Mouse (Mus musculus): Measurements from ENCODE around the gene Reep1. TPM values are rescaled to one million over a fixed set of nuclear protein-coding genes. Genes with fewer than 3 reads are reported as not detected.

Gene Reep1
- polyA plus RNA-seq, 1 experiment from 2014 or later, result 6.7 TPM

DNA sequence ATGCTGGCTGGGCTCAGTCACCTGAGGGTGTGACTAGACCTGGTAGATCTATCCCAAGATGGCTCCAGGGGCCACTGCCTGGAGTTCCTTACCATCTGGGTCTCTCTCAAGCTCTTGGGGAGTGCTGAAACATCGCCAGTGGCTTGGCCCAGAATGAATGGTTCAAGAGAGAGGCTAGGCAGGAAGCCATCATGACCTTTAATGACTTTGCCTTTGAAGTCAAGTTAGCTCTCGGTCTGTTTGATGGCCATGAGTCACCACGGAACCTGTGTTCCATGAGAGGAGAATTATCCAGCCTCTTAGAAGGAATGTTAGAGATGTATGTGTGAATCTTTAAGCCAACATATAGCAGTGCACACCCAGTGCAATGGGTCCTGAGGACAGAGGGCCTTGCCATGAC, 92.0 kb downstream of the Reep1 start:
- DNase-seq (ENCODE audit: low spot score) (no peak), ATAC-seq (ENCODE audit: low FRiP score, low TSS enrichment) (no peak)
- Histone ChIP-seq H3K4me2 (replicated peaks; ENCODE audit: low read depth) (no peak overlapping the region), H3K36me3 (ENCODE audit: control insufficient read depth, insufficient read depth, low read length) (no peaks in the 10 kb centered on the region), H3K4me3 (ENCODE audit: low read depth, low read length) (no peak overlapping the region), H3K4me1 (replicated peaks; ENCODE audit: control insufficient read depth, insufficient read depth) (no peaks in the 10 kb centered on the region), H3K27ac (replicated peaks) (no peak overlapping the region), H3K27me3 (ENCODE audit: control insufficient read depth, insufficient read depth, low read length) (no peaks in the 10 kb centered on the region), H3K9me3 (ENCODE audit: control insufficient read depth, low read length) (no peaks in the 10 kb centered on the region), H3K9ac (ENCODE audit: low read length) (no peak overlapping the region)
- WGBS, result 60% methylated on average over 3 of the region's 3 CpGs
- TF ChIP-seq EP300 (optimal IDR thresholded peaks at IDR 0.05), result no peak
- TF ChIP-seq CTCF (IDR thresholded peaks at IDR 0.05; ENCODE audit: low read depth), result no peak

GRCm38 (mm10) chr6:71801011-71801713, 93.8 kb downstream of the Reep1 start:
- H3K4me1 ChIP-seq (replicated peaks; ENCODE audit: control insufficient read depth, insufficient read depth), result no peaks in the 10 kb centered on the region
- no peak overlapping the region for H3K27ac ChIP-seq (replicated peaks)
- WGBS, result 65% methylated on average over 7 of the region's 7 CpGs
- no peak overlapping the region for H3K9ac ChIP-seq (ENCODE audit: low read length)
- H3K9me3 ChIP-seq (ENCODE audit: control insufficient read depth, low read length), result no peaks in the 10 kb centered on the region
- no peaks in the 10 kb centered on the region for H3K27me3 ChIP-seq (ENCODE audit: control insufficient read depth, insufficient read depth, low read length)
- ATAC-seq (ENCODE audit: low FRiP score, low TSS enrichment), result no peak
- H3K4me3 ChIP-seq (ENCODE audit: low read depth, low read length), result no peak overlapping the region
- H3K4me2 ChIP-seq (replicated peaks; ENCODE audit: low read depth), result no peak overlapping the region
- no peaks in the 10 kb centered on the region for H3K36me3 ChIP-seq (ENCODE audit: control insufficient read depth, insufficient read depth, low read length)
- TF ChIP-seq CTCF (IDR thresholded peaks at IDR 0.05; ENCODE audit: low read depth), result no peak
- no peak for TF ChIP-seq EP300 (optimal IDR thresholded peaks at IDR 0.05)
- no peak for DNase-seq (ENCODE audit: low spot score)

GRCm38 (mm10) chr6:71801714-71802094, 94.3 kb downstream of the Reep1 start:
- H3K4me2 ChIP-seq (replicated peaks; ENCODE audit: low read depth), result no peak overlapping the region
- no peak overlapping the region for H3K4me3 ChIP-seq (ENCODE audit: low read depth, low read length)
- H3K27me3 ChIP-seq (ENCODE audit: control insufficient read depth, insufficient read depth, low read length), result no peaks in the 10 kb centered on the region
- no peaks in the 10 kb centered on the region for H3K4me1 ChIP-seq (replicated peaks; ENCODE audit: control insufficient read depth, insufficient read depth)
- no peak overlapping the region for H3K27ac ChIP-seq (replicated peaks)
- TF ChIP-seq EP300 (optimal IDR thresholded peaks at IDR 0.05) (no peak), CTCF (IDR thresholded peaks at IDR 0.05; ENCODE audit: low read depth) (no peak)
- 71% methylated on average over 10 of the region's 10 CpGs for WGBS
- no peaks in the 10 kb centered on the region for H3K36me3 ChIP-seq (ENCODE audit: control insufficient read depth, insufficient read depth, low read length)
- DNase-seq (ENCODE audit: low spot score), result no peak
- no peak for ATAC-seq (ENCODE audit: low FRiP score, low TSS enrichment)
- no peaks in the 10 kb centered on the region for H3K9me3 ChIP-seq (ENCODE audit: control insufficient read depth, low read length)
- H3K9ac ChIP-seq (ENCODE audit: low read length), result no peak overlapping the region

- no peak for DNase-seq (ENCODE audit: low spot score)
- no peak overlapping the region for H3K27ac ChIP-seq (replicated peaks)
- H3K4me2 ChIP-seq (replicated peaks; ENCODE audit: low read depth), result no peak overlapping the region
- H3K9me3 ChIP-seq (ENCODE audit: control insufficient read depth, low read length), result no peaks in the 10 kb centered on the region
- H3K4me1 ChIP-seq (replicated peaks; ENCODE audit: control insufficient read depth, insufficient read depth), result no peaks in the 10 kb centered on the region
- no peaks in the 10 kb centered on the region for H3K27me3 ChIP-seq (ENCODE audit: control insufficient read depth, insufficient read depth, low read length)
- no peak overlapping the region for H3K9ac ChIP-seq (ENCODE audit: low read length)
- no peak overlapping the region for H3K4me3 ChIP-seq (ENCODE audit: low read depth, low read length)
- TF ChIP-seq EP300 (optimal IDR thresholded peaks at IDR 0.05), result no peak
- TF ChIP-seq CTCF (IDR thresholded peaks at IDR 0.05; ENCODE audit: low read depth), result no peak
- no peaks in the 10 kb centered on the region for H3K36me3 ChIP-seq (ENCODE audit: control insufficient read depth, insufficient read depth, low read length)
- 86% methylated on average over 1 of the region's 1 CpGs for WGBS
- no peak for ATAC-seq (ENCODE audit: low FRiP score, low TSS enrichment)
Observed at GRCm38 (mm10) chr6:71803609-71804008, 96.2 kb downstream of the Reep1 start.

GRCm38 (mm10) chr6:71804061-71804829, 96.9 kb downstream of the Reep1 start:
- ATAC-seq (ENCODE audit: low FRiP score, low TSS enrichment) (peak; percentile 87), DNase-seq (ENCODE audit: low spot score) (peak; percentile 65)

DNA sequence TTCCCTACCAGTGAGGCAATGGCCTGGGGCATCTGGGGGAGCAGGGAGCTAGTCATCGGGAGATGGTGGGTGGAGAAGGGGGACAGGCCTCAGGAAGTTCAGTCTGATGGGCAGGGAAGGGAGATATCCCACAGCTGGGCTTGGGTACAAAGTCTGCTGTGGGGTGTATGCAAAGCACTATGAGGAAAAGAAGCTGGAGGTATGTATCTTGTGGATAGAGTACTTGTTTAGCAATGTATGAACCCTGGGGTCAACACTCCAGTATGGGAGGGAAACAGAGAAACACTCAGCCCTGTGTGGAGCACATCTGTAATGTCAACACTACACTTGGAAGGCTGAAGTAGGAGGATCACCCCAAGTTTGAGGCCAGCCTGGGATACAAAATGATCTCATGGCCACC, 99.4 kb downstream of the Reep1 start:
- H3K4me1 ChIP-seq (replicated peaks; ENCODE audit: control insufficient read depth, insufficient read depth), result no peaks in the 10 kb centered on the region
- no peak overlapping the region for H3K9ac ChIP-seq (ENCODE audit: low read length)
- no peak for TF ChIP-seq CTCF (IDR thresholded peaks at IDR 0.05; ENCODE audit: low read depth)
- TF ChIP-seq EP300 (optimal IDR thresholded peaks at IDR 0.05), result no peak
- ATAC-seq (ENCODE audit: low FRiP score, low TSS enrichment) (no peak), DNase-seq (ENCODE audit: low spot score) (no peak)
- no peak overlapping the region for H3K4me3 ChIP-seq (ENCODE audit: low read depth, low read length)
- no peaks in the 10 kb centered on the region for H3K36me3 ChIP-seq (ENCODE audit: control insufficient read depth, insufficient read depth, low read length)
- no peaks in the 10 kb centered on the region for H3K27me3 ChIP-seq (ENCODE audit: control insufficient read depth, insufficient read depth, low read length)
- no peak overlapping the region for H3K4me2 ChIP-seq (replicated peaks; ENCODE audit: low read depth)
- no peak overlapping the region for H3K27ac ChIP-seq (replicated peaks)
- 24% methylated on average over 1 of the region's 1 CpGs for WGBS
- no peaks in the 10 kb centered on the region for H3K9me3 ChIP-seq (ENCODE audit: control insufficient read depth, low read length)

More at GRCm38 (mm10) chr6:71804061-71804829, 96.9 kb downstream of the Reep1 start:
- Histone ChIP-seq H3K4me3 (ENCODE audit: low read depth, low read length) (no peak overlapping the region), H3K9me3 (ENCODE audit: control insufficient read depth, low read length) (no peaks in the 10 kb centered on the region), H3K36me3 (ENCODE audit: control insufficient read depth, insufficient read depth, low read length) (no peaks in the 10 kb centered on the region), H3K27me3 (ENCODE audit: control insufficient read depth, insufficient read depth, low read length) (no peaks in the 10 kb centered on the region), H3K9ac (ENCODE audit: low read length) (no peak overlapping the region), H3K4me1 (replicated peaks; ENCODE audit: control insufficient read depth, insufficient read depth) (no peaks in the 10 kb centered on the region), H3K4me2 (replicated peaks; ENCODE audit: low read depth) (no peak overlapping the region), H3K27ac (replicated peaks) (no peak overlapping the region)
- peak; percentile 99 for TF ChIP-seq CTCF (IDR thresholded peaks at IDR 0.05; ENCODE audit: low read depth)
- no peak for TF ChIP-seq EP300 (optimal IDR thresholded peaks at IDR 0.05)
- WGBS, result 25% methylated on average over 12 of the region's 12 CpGs
